Mouse (Mus musculus) right cerebral cortex, postnatal 36 days (tissue): Measurements from ENCODE around the gene Edem3.
"Not testable (repeated sequence)": the region's sequence is repeated elsewhere in the genome, so short reads cannot be mapped to it uniquely, and the experiment has no call there.

Source experiments
- DNase-seq, 2 experiments: peaks; one replicate each; pipeline ENCODE4 v3.0.0; 2022; ENCODE audit warnings: low spot score in 2 of 2, mixed read lengths in 1 of 2

The Edem3 gene

DNA sequence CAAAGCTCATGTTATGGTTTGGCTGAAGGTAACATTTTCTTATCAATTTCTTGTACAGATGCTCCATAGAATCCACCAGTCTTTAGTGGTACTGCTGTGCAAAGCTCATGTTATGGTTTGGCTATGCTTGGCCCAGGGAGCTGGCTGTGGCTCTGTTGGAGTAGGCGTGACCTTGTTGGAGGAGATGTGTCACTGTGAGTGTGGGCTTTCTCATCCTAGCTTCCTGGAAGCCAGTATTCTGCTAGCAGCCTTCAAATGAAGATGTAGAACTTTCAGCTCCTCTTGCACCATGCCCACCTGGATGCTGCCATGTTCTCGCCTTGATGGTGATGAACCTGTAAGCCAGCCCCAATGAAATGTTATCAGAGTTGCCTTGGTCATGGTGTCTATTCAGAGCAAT lies 5.3 kb upstream of the Edem3 start:
- DNase-seq: not testable (repeated sequence)

DNA sequence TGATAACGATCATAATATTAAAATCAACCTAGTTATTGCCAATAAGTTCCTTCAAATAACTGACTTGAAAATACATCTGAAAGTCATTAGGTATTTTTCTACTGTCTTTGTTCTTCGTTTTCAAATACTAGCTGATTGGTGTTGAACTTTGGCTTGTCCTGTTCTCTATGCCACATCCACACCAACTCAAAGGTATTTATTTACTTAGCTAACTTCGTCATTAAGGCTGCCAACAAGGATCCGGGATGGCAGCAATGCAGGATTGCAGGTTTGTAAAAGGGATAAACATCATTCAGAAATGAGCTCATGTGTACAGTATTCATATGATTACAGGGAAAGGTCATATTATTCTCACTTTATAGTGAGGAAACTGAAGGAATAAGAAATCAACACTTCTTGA lies 2.2 kb upstream of the Edem3 start:
- DNase-seq: no peak

DNA sequence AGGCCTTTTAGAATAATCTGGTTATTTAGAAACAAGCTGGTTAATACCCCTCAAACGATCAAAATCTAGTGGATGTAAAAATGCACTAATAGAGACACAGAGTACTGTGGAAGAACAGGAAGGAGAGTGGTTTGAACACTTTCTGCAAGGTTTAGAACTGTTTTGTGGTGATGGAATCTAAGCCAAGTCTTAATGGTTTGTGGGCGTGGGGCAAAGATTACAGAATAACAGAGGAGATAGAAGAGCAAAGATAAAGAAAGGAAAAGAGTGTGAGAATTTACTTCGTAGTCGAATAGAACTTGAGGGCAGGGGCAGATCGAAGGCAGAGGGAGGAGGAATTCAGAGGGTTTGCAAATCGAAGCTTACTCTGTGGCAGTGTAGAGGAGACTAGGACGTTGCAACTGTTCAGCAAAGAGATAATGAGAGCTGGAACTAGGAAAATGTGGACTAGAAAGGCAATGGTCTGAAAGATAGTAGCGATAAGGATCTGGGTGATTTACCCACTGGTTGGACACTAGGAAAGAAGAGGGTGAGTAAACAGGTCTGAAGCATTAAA lies 1.7 kb upstream of the Edem3 start:
- DNase-seq: no peak

DNA sequence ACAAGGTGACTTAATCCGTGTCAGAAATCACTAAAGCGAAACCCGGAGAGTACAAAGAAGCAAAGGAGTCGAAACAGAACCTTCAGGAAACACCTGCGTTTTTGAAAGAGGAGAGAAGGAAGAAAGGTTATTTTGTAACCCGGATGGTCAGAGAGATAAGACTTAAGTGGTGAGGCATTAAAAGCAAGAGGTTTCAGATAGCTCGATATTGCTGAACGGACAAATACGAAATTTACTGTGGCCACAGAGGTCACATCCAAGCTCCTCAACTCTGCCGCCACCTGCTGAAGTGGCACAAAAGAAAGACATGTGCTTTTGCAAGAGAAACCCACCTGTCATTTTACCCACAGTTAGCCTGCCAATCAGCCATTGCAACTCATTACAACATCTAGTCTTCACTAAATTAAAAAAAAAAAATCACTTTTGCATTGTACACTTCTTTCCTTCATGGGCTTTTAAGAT lies 1.1 kb upstream of the Edem3 start:
- DNase-seq: no peak

DNA sequence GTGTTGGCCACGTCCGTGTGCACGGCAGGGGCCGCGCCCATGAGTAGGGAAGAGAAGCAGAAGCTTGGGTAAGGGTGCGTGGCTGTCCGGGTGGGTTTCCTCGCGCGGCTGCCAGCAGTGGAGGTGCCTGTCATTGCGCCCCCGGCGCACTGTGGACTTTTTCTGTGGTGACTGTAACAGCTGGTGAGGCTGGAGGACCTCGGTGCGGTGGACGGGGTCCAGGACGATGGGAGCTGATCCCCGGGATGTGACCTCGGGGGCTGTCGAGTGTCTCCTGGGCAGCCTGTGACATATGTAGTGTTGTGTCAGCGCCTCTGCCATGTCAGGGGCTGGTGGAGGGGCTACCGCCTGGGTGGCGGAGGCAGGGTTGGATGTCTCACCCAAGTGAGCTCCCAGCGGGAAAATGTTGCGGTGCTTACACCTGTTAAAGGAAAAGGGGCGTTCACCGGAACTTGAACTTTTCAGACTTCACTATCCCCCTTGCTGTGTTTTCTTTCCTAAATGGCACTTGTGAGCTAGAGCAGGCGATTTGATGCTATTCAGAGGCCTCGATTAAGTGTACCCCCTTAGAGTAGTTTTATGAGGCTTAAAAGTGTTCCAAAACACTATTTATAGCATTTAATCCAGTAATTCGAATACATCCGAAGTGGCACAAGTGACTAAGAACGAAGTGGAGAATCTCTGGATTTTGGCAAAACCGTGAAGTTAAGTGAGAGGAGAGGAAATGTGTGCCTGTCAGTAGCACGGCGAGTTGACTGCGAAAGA lies 671 bp downstream of the Edem3 start:
- DNase-seq: peak; percentile 8 to 52

DNA sequence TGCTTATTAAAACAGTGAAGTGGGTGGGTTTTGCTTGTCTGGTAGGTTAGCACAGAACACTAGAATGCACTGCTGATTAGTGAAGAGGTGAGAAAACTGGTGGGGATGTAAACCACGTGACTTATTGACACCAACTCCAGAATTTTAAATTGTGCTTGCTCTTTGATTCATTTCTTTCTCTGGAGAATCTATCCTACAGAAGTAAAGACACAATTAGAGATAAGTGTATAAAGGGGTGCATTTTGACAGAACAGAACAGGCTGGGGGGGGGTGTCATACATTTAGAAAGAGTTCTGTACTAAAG lies 1.2 kb downstream of the Edem3 start:
- no peak for DNase-seq

DNA sequence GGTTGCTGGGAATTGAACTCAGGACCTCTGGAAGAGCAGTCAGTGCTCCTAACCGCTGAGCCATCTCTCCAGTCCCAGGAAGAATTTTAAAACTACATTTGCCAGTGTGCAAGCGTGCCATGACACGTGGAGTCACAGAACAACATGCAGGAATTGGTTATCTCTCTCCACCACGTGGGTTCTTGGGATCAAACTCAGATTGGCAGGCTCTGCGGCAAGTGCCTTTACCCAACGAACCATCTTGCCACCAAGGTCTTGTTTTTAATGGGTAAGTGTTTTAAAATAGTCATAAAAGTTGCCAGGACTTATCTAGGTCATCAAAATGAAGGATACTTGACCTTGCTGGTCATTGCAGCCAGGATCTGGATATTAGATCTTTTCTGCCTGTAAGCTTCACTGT lies 3.1 kb downstream of the Edem3 start:
- DNase-seq: no peak

DNA sequence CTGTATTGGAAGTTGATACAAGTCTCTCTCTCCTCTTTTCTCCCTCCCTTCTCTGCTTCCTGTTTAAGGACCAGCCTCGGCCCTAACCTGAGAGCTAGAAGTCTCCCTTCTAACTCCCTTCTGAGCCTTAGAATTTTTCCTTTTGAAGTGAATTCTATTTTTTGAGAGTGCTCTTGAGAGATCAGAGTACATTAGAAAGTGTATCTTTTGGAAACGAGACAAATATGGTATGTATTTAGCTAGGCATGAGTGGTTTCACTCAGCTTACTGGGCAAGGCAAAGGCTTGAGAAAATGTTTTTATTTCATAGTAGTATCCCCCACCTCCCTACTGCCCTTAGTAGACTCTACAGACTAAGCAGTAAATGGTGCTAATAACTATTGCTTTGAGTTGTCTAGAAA lies 3.8 kb downstream of the Edem3 start:
- DNase-seq: no peak

DNA sequence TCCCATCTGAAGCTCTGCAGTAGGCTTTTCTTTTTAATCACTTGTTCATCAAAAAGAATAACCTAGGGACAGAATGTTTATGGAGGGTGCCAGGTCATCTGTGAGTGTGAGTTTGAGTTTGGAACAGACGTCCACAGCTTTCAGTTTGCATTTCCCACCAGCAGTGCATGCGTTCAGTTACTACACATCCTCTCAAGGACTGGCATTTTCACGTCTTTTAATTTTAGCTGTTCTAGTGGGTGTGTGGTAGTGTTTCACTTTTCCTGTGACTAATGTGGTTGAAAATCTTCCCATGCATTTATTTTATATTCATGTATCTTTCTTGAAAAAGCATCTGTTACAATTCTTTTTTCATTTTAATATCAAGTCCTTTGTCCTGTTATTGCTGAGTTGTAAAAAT lies 9.1 kb downstream of the Edem3 start:
- no peak for DNase-seq

DNA sequence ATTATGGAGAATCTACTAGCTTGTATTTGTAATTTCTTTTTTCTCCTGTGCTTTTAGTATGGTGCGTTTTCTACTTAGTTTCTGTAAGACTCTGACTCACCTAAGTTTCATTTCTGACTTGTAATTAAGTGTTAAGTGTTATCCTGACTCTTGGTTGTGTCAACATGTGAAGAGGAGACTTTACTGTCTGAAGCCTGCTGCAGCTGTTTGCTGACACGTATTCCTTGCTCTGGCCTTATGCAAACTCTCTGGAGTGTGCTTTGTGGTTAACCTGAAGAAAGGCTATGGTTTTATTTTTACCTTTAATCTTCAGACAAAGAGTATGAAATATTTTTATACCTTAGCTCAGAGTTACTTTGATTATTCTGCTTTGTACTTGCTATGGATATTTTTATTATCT lies 11.0 kb downstream of the Edem3 start:
- DNase-seq: no peak

DNA sequence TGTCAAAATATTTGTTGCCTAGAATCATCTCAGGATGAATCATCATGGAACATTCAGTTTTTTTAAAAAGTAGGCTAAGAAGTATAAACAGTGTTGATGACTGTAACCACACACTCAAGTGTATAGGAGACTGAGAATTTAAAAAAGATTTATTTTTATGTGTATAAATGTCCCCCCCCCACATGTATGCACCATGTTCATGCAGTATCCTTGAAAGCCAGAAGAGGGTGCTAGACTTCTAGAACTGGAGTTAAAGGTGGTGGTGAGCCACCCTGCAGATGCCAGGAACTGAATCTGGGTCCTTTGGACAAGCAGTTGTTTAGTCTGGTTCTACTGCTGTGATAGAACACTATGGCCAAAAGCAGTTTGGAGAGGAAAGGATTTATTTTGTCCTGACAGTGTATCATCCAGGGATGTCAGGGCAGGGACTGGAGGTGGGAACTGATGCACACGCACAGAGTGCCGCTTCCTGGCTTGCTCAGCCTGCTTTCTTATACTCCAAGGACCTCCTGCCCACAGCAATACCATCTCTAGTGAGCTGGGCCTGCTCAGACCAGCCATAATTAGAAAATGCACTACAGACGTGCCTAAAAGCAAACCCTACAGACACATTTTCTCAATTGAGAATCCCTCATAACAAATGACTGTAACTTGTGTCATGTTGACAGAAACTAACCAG lies 11.9 kb downstream of the Edem3 start:
- no peak for DNase-seq

DNA sequence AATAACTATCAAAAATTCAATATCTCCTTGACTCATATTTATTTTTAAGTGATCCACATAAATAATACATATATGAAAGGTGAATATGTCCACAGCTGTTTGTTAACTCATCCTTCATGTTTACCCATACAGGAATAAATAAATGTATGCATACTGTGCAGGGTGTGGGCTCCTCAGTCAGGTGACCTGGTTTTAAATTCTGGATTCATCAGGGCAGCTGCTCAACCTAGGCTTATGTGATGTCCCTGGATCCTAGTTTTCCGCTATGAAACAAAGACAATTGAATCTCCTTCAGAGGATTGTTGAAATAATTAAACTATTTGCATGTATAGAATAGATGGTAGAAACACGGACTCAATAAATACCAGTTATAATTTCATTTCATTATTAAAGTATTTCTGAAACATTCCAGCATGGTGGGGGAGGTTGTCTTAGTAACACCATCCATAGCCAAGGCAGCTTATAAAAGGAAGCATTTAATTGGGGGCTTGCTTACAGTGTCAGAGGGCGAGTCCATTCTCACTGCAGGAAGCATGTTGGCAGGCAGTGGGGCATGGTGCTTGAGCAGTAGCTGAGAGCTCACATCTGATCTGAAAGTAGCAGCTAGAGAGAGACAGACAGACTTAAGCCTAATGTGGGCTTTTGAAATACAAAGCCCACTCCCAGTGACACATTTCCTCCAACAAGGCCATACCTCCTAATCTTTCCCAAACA lies 14.2 kb downstream of the Edem3 start:
- no peak for DNase-seq

DNA sequence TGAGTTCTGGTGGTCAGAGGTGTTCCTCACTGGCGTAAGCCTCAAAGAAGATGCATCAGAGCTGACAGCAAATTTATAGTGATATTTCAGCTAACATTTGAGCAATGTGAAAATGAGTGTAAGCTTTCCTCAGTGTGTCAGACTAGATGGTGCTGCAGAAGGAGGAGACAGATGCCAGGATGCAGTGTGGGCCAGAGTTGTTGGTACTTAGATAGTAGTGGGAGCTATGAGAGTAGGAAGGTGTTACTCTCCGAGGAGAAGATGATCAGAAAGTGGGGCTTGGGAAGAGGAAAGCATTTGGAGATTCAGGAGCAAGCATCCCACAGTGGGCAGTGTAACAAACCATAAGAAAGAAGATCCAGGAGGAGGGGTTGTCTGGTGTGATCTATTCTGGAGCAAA lies 22.4 kb downstream of the Edem3 start:
- peak; percentile 27 to 70 for DNase-seq

DNA sequence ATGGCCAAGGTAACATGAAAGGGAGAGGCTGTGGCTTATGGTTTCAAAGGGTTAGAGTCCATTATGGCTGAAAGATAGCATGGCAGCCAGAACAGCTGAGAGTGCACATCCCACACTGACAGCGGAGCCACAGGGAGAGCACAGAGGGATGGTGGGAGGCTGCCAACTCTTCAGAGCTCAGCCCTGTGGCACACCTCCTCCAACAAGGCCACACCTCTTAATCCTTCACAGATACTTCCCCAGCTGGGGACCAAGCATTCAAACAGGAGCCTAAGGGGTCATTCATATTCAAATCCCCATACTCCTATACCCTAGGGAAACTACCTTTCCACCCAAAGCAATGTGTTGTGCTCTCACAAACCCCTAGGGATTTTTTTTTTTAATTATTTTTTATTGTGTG lies 23.4 kb downstream of the Edem3 start:
- no peak for DNase-seq

DNA sequence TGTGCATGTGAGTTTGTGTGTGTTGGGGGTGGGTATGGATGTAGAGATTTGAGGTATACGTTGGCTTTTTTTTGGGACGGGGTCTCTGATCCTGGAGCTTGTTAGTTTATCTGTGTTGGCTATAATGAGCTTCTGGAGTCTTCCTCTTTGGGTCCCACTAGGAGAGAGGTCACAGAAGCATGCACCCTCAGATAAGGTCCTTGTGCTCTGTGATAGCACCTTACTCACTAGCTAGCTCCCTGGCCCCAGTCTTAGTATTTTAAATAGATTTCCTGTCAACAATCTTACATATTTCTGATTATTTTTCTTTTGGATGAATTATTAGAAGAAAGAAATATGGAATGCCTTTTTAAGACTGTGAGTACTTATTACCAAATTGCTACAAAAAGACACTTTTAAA lies 24.1 kb downstream of the Edem3 start:
- no peak for DNase-seq

DNA sequence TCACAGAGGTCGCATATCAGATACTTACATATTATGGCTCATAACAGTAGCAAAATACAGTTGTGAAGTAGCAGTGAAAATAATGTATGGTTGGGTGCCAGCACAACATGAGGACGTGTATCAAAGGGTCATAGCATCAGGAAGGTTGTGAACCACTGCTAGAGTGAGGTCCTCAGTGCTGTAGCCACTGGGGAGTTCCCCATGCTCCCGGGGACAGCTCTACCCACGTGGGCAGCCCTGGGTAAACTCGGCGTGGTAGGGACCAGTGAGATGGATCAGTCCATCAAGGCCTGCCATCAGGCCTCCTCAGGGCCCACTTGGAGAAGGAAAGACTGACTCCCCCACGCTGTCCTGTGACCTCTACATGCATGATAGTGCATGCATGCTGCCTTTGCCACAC lies 26.3 kb downstream of the Edem3 start:
- no peak for DNase-seq

DNA sequence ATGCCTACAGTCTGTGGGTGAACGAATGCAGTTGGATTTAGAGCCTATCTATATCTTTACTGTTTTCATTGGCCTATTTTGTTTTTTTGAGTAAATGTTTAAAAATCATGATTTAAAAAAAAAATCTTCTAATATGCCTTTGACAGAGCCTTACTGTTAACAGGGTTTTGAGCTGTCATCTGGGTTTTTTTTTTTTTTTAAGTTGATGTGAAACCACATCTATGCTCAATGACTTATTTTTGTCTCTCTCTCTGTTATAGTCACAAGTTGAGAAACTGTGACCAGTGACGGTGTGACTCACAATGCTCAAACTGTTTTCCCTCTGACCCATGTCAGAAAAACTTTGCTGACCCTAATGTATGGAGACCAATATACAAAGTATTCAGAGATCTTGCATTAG lies 28.2 kb downstream of the Edem3 start:
- no peak for DNase-seq

DNA sequence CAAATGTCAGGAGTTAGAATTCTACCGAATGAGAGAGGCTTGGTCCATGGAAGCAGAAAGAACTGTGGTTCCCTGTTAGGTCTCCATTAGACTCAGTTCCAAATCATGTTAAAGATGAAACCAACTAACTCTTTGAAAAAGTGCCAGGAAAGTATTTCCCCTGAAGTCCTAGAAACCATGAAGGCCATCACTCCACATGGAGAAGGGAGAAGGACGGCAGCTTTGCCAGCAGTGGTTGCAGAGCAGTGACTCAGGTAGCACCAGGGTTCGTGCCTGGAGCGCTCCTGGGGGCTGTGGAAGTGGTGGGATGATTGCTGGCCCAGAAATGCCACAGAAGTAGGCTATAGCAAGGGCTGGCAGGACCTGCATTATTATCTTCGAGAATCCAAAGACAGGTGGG lies 31.2 kb downstream of the Edem3 start:
- DNase-seq: no peak

DNA sequence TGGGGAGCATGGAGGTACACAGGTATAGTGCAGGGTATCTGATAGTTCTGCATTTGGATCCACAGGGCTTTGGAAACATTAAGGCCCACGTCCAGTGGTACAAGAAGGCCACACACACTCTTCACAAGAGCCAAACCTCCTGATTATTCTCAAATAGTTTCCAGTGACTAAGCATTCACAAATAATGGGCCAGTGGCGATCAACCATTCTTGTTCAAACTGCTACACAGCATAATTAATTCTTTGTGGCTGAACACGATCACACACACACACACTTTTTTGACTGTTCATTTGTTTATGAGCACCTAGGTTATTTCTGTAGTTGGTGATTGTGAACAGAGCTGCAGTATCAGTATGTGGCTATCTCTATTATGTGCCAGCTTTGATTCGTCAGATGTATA lies 34.0 kb downstream of the Edem3 start:
- no peak for DNase-seq

DNA sequence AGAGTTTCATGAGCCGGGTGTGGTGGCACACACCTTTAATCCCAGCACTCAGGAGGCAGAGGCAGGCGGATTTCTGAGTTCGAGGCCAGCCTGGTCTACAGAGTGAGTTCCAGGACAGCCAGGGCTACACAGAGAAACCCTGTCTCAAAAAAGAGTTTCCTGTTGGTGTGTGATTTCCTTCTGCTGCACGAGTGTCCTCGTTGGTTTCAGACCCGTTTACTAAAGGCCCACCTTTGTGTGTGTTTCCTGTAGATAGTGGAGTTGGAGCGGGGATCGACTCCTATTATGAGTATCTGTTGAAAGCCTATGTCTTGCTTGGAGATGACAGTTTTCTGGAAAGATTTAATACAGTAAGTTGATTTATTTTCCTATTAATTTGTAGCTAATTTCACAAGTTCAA lies 36.9 kb downstream of the Edem3 start:
- DNase-seq: not testable (repeated sequence)

DNA sequence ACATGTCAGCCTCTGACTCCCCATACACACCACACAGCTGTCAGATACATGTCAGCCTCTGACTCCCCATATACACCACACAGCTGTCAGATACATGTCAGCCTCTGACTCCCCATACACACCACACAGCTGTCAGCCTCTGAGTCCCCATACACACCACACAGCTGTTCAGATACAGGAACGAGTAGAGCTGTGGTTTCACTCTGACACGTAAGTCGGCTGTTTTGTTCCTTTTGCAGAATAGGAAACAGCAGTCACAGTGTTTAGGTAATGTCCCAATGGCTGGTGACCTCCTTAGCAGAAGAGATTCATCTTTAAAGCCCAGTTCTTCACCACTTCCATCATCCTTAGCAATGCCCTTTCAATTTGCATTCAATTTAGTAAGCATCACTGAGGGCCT lies 47.6 kb downstream of the Edem3 start:
- DNase-seq: not testable (repeated sequence)

DNA sequence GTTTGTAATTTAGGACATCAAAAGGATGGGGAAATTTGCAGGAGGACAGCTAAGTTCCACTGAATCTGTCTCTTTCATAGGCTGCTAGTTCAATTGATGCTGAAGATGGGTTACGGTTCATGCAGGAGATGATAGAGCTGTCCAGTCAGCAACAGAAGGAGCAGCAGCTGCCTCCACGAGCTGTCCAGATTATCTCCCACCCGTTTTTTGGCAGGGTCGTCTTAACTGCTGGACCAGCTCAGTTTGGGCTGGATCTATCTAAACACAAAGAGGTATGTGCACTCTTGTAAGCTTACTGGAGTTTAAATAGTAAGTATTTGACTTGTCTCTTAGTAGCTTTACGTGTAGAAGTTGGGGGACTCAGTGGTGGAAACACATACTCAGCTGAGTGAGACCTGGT lies 52.1 kb downstream of the Edem3 start:
- no peak for DNase-seq
